Mouse (Mus musculus): ENCODE measurements at regions not wholly inside any gene's neighbourhood (a gene's known extent, or its start where the extent isn't known, plus 50 kb on each side); places are given as distances from the start of the nearest gene placed in this dataset.

DNA sequence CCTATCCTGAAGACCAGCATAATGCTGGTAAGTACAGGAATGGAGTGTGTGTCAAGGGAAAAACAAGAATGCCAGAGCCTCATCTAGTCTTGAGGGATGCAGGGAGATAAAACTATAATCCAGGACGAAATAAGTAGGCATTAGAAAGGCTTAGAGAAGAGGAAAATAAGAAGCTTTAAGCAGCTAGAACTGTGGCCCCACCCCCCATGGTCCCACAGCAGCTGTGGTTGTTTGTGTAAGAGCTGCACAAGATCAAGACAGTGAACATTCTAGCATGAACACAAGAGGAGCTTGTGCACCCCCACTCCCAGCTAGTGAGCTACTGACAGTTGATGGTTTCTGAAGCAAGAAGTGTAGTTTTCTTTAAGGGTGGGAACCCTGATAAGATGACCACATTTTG lies 315.9 kb downstream of the Tmem135 start:
- no peak for TF ChIP-seq POLR2A (IDR thresholded peaks at IDR 0.05; ENCODE audit: borderline replicate concordance, extremely low read depth, low read depth, low read length)
- TF ChIP-seq CTCF (IDR thresholded peaks at IDR 0.05; ENCODE audit: insufficient read depth, low read length) = no peak
- WGBS = 78% methylated on average over 1 of the region's 1 CpGs
- Histone ChIP-seq H3K4me3 (replicated peaks; ENCODE audit: extremely low read depth, low read depth, low read length) (no peak overlapping the region), H3K4me1 (ENCODE audit: control insufficient read depth, insufficient read depth, low read length) (no peaks in the 10 kb centered on the region)
- no peak for DNase-seq

GRCm38 (mm10) chr7:89086348-89086747 lies 317.7 kb downstream of the Tmem135 start:
- WGBS = 81% methylated on average over 1 of the region's 1 CpGs
- TF ChIP-seq POLR2A (IDR thresholded peaks at IDR 0.05; ENCODE audit: borderline replicate concordance, extremely low read depth, low read depth, low read length) (no peak), CTCF (IDR thresholded peaks at IDR 0.05; ENCODE audit: insufficient read depth, low read length) (peak; percentile 26; the same call in 1 of the 2 replicates)
- H3K4me3 ChIP-seq (replicated peaks; ENCODE audit: extremely low read depth, low read depth, low read length) = no peak overlapping the region
- no peak for DNase-seq
- no peaks in the 10 kb centered on the region for H3K4me1 ChIP-seq (ENCODE audit: control insufficient read depth, insufficient read depth, low read length)

DNA sequence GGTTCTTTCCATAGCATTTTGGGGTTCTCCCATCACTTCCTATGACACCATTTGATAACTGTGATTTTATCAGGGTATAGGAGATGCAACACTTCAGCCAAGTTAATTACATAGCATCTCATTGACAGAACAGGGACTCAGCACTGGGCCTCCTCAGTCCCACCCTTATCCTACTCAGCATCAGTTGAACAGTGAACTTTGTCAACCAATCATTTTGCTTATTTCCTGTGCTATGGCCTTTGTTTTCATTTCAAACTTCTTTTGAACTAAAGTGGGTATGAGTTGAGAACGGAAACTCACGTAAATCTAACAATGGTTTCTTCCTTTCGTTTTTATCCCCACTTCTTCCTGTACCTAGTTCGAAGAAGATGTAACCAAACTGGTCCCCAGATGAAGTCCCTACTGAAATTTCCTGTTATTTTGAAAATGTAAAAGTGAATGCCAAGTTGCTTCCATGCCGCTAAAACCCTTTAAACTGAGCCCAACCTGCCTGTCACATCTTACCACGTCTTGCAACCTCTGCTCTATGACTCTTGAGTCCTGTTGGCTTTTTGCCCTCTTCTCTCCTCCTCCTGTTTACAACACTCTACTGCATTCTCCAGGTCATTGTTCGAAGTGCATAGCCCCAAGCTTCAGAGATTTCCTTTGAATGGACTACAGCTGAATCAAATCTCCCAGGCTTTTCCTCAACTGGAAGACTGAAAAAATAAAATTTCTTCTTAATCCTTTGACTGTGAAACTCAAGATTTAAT lies 329.9 kb downstream of the Tmem135 start:
- Histone ChIP-seq H3K4me3 (replicated peaks; ENCODE audit: extremely low read depth, low read depth, low read length) (no peak overlapping the region), H3K4me1 (ENCODE audit: control insufficient read depth, insufficient read depth, low read length) (no peaks in the 10 kb centered on the region)
- 47% methylated on average over 7 of the region's 7 CpGs for WGBS
- TF ChIP-seq POLR2A (IDR thresholded peaks at IDR 0.05; ENCODE audit: borderline replicate concordance, extremely low read depth, low read depth, low read length) = no peak
- TF ChIP-seq CTCF (IDR thresholded peaks at IDR 0.05; ENCODE audit: insufficient read depth, low read length) = no peak
- no peak for DNase-seq

DNA sequence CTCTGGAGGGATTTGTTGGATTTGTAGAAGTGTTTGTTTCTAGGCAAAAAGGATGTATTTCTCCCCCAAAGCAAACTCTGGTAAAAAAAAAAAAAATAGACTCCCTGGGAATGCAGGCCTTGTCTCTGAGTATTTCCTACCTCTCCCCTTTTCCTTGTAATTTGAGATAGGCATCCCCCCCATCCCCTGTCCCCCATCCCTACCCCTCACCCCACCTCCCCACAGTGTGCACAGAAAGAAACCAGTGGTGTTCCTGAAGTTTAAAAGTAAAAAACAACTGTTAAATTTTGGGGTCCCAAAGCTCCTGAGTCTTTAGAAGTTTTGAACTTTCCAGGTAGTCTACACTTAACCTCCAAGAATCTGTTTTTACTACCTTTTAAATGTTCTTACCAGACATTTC lies 334.0 kb downstream of the Tmem135 start:
- DNase-seq = no peak
- H3K4me3 ChIP-seq (replicated peaks; ENCODE audit: extremely low read depth, low read depth, low read length) = no peak overlapping the region
- no peaks in the 10 kb centered on the region for H3K4me1 ChIP-seq (ENCODE audit: control insufficient read depth, insufficient read depth, low read length)
- TF ChIP-seq POLR2A (IDR thresholded peaks at IDR 0.05; ENCODE audit: borderline replicate concordance, extremely low read depth, low read depth, low read length) = no peak
- no peak for TF ChIP-seq CTCF (IDR thresholded peaks at IDR 0.05; ENCODE audit: insufficient read depth, low read length)

DNA sequence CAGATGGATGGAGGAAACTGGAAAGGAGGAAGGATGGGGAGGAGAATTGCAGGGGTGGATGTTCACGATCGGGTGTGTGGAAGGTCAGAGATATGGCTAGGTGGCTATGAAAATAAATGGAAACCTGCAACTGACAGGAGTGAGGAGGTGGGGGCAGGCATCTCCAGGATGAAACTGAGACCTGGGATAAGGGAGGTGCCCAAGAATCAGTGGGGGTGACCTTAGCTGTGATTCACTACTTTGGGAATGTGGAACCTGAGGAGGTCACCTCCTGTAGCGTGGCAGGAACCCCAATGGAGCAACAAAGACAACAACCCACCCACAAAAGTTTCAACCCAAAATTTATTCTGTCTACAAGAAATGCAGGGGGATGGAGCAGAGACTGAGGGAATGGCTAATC lies 339.6 kb downstream of the Tmem135 start:
- Histone ChIP-seq H3K4me1 (ENCODE audit: control insufficient read depth, insufficient read depth, low read length) (no peaks in the 10 kb centered on the region), H3K4me3 (replicated peaks; ENCODE audit: extremely low read depth, low read depth, low read length) (no peak overlapping the region)
- TF ChIP-seq POLR2A (IDR thresholded peaks at IDR 0.05; ENCODE audit: borderline replicate concordance, extremely low read depth, low read depth, low read length) = no peak
- no peak for TF ChIP-seq CTCF (IDR thresholded peaks at IDR 0.05; ENCODE audit: insufficient read depth, low read length)
- WGBS = 91% methylated on average over 3 of the region's 3 CpGs
- no peak for DNase-seq

DNA sequence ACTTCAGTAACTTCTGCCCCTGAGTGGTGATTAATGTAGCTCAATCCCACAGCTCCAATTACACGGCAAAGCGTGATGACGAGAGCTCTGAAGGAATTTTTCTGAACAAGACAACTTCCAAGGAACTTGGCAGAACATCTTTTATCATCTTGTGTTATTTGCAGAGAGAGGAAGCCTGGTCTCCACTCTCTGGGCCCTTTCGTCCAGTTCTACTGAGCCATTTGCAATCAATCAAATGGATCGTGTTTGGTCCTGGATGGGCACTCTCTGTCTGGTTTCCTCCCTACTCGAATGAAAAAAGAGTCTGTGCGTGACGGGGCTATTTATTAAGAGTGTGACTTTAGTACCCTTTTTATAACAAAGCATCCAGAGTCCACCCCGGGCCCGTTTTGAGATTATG lies 340.4 kb downstream of the Tmem135 start:
- Histone ChIP-seq H3K4me3 (replicated peaks; ENCODE audit: extremely low read depth, low read depth, low read length) (no peak overlapping the region), H3K4me1 (ENCODE audit: control insufficient read depth, insufficient read depth, low read length) (no peaks in the 10 kb centered on the region)
- DNase-seq = no peak
- TF ChIP-seq CTCF (IDR thresholded peaks at IDR 0.05; ENCODE audit: insufficient read depth, low read length) = no peak
- WGBS = 60% methylated on average over 10 of the region's 10 CpGs

GRCm38 (mm10) chr7:89054494-89054893 lies 349.5 kb downstream of the Tmem135 start:
- 85% methylated on average over 2 of the region's 2 CpGs for WGBS
- DNase-seq = no peak
- no peak overlapping the region for H3K4me3 ChIP-seq (replicated peaks; ENCODE audit: extremely low read depth, low read depth, low read length)
- peaks cover 2% of the 10 kb centered on the region; the same call in 1 of the 2 replicates for H3K4me1 ChIP-seq (ENCODE audit: control insufficient read depth, insufficient read depth, low read length)
- TF ChIP-seq CTCF (IDR thresholded peaks at IDR 0.05; ENCODE audit: insufficient read depth, low read length) (no peak), POLR2A (IDR thresholded peaks at IDR 0.05; ENCODE audit: borderline replicate concordance, extremely low read depth, low read depth, low read length) (no peak)

DNA sequence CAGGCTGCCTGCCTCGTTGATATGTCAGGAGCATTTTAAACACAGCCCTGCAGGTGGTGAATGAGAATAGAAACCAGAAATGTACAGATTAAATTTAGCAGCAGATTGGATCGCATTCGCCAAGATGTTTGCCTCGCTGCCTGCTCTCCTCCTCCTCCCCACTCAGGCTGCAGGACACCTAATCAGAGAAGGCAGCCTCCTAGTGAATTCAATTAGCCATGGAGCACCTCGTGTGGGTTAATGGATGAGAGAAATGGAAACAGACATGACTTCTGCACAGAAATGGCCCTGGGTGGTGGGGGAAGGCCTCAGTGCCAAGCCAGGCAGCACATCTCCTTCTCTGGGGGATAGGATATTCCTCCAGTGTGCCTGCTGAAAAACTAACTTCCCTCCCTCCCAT lies 352.8 kb downstream of the Tmem135 start:
- H3K4me3 ChIP-seq (replicated peaks; ENCODE audit: extremely low read depth, low read depth, low read length) = no peak overlapping the region
- DNase-seq = no peak
- 47% methylated on average over 5 of the region's 5 CpGs for WGBS
- TF ChIP-seq CTCF (IDR thresholded peaks at IDR 0.05; ENCODE audit: insufficient read depth, low read length) (no peak), POLR2A (IDR thresholded peaks at IDR 0.05; ENCODE audit: borderline replicate concordance, extremely low read depth, low read depth, low read length) (no peak)
- peaks cover 2% of the 10 kb centered on the region; the same call in 1 of the 2 replicates for H3K4me1 ChIP-seq (ENCODE audit: control insufficient read depth, insufficient read depth, low read length)

GRCm38 (mm10) chr7:89046405-89047217 lies 357.4 kb downstream of the Tmem135 start:
- H3K4me1 ChIP-seq (ENCODE audit: control insufficient read depth, insufficient read depth, low read length) = no peaks in the 10 kb centered on the region
- TF ChIP-seq POLR2A (IDR thresholded peaks at IDR 0.05; ENCODE audit: borderline replicate concordance, extremely low read depth, low read depth, low read length) = no peak
- TF ChIP-seq CTCF (IDR thresholded peaks at IDR 0.05; ENCODE audit: insufficient read depth, low read length) = no peak
- WGBS = 75% methylated on average over 3 of the region's 3 CpGs

GRCm38 (mm10) chr7:89042977-89043376 lies 361.0 kb downstream of the Tmem135 start:
- 38% methylated on average over 1 of the region's 1 CpGs for WGBS
- no peak for DNase-seq
- TF ChIP-seq CTCF (IDR thresholded peaks at IDR 0.05; ENCODE audit: insufficient read depth, low read length) (no peak), POLR2A (IDR thresholded peaks at IDR 0.05; ENCODE audit: borderline replicate concordance, extremely low read depth, low read depth, low read length) (no peak)
- Histone ChIP-seq H3K4me1 (ENCODE audit: control insufficient read depth, insufficient read depth, low read length) (no peaks in the 10 kb centered on the region), H3K4me3 (replicated peaks; ENCODE audit: extremely low read depth, low read depth, low read length) (no peak overlapping the region)

More at GRCm38 (mm10) chr7:89046405-89047217, 357.4 kb downstream of the Tmem135 start:
- no peak overlapping the region for H3K4me3 ChIP-seq (replicated peaks; ENCODE audit: extremely low read depth, low read depth, low read length)
- no peak for DNase-seq
